Mouse (Mus musculus): ENCODE measurements at regions not wholly inside any gene's neighbourhood (a gene's known extent, or its start where the extent isn't known, plus 50 kb on each side); places are given as distances from the start of the nearest gene placed in this dataset.

DNA sequence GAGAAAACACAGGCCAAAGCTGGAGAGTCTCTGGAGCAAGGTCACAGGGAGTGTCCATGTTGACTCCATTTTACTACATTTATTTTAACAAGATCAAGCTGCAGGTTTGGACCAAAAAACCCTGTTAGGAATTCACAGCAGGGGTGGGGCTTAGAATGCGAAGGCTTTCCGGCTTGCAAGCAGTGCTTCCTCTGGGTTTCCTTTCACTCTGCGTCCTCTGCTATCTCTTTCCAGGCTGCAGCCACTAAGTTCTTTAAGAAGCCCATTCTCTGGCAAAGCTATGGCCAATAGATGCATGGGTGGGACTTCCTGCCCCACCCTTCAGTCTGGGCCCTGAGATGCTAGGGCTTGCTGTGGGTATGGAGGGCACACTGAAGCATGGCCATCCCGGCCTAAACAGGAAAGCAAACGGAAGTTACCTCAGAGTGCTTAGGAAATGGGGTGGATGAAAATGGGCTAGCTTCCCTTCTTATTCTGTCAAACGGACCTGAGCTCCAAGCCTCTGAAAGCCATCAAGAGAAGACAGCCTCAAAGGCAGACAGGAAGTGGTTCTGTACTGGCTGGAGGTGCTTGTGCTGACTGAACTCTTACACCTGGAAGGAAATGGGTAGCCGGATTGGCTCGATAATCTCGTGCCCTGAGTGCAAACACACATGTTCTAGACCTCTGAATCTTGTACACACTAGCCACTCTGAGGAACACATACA lies 90.6 kb upstream of the C1qtnf7 start:
- DNase-seq, result peak; percentile 16

GRCm38 (mm10) chr5:43433337-43433736 lies 82.0 kb upstream of the C1qtnf7 start:
- no peak for DNase-seq

- no peak for DNase-seq
These were observed 76.1 kb upstream of the C1qtnf7 start for GRCm38 (mm10) chr5:43439191-43439590.

- DNase-seq, result no peak
These were observed 74.0 kb upstream of the C1qtnf7 start for GRCm38 (mm10) chr5:43441306-43441705.

DNA sequence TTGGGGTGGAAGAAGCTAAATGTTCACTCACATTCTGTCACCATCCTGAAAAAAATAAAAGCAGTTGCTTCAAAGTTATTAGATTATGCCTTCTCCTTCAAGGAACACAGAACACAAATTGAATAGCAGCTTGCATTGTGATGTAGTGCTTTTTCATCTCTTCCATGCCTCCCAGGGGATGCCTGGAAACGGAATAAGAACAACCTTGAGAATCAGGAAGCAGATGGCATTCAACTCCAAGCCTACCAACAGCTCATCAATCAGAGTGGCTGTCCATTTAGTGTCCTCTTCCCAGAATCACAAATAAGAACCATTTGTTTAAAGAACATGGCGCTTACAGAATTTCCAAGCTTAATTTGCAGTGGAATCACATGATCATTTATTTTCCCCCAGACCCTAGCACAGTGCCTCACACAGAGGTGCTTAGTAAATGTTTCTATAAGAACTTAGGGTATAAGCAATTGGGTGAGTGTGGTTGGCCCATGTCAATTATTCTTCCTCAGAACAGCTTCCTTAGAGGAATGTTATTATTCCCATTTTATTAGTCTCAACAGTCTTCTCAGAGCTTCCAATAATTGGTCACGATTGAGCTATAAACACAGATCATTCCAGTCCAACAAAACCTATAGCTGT lies 70.6 kb upstream of the C1qtnf7 start:
- no peak for DNase-seq

GRCm38 (mm10) chr5:43445620-43446019 lies 69.7 kb upstream of the C1qtnf7 start:
- no peak for DNase-seq

- no peak for DNase-seq
These were observed 69.0 kb upstream of the C1qtnf7 start for GRCm38 (mm10) chr5:43446295-43446694.

DNA sequence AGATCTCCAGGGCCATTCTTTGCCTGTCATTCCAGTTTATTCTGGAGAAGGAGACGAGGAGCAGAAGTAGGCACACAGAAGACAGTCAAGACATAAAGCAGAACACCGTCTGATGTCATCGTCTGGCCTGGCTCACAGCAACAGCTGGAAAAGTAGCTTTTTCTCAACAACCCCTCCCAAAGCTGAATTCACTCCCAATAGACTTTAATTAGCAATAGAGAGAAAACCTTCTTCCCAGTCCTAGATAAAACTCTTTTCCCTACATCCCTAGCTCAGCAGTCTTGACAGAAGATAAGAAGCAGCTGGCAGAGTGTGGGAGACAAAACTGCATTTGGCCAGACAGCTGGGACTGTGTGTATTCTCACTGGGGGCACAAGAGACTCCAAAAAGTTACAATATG lies 59.3 kb upstream of the C1qtnf7 start:
- DNase-seq, result no peak

DNA sequence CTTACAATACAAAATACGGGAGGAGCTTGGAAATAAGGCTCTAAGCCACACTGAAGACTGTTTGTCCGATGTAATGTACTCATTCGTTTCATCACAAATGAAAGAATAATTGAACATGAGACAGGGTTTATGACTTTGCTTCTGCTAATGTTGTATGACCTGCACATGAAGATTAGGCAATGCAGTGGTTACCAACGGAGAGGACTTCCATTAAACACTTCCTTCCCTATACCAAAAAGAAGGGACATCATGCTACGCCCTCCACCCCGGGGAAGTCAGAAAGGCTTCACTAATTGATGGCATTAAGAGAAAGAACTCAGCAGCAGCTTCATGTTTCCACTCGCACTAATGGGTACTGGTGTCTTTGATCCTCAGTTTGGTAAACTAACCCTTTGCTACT lies 57.6 kb upstream of the C1qtnf7 start:
- DNase-seq, result no peak

DNA sequence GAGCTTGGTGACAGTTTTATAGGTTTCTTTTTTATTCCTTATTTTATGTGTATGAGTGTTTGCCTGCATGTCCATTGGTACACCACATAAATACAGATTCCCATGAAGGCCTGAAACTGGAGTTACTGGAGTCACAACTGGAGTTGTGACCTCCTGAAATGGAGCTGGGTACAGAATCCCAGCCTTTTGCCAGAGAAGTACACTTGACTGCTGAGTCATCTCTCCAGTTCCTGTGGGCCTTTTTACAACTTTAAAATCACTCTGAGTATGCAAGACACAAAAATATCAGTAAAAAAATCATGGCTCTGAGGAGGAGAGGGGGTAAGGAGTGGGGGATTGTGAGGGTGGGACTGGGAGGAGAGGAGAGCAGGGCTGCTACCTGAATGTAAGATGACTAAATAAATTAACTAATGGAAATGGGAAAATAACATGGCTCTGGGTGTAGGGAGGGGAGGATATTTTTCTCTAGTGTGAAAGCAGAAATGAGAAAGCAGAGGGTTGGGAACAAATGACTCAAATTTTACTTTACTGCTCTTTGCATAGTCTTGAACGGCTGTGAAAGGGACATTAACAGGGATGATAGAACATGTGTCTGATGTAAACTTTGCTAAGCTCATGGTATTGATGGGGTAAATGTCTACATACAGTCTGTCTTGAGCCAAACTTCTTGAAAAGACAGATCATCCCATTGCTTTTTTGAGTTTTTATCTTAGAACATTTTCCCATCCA lies 53.2 kb upstream of the C1qtnf7 start:
- DNase-seq, result no peak

All from thymus, postnatal 4 days (tissue).